22 mouse cellular contexts compared by ENCODE assay signal in genomic region chr6:35816657-35817056, GRCm38 (mm10).
A peak's percentile ranks its signal among the peaks of the same experiment; 100 is the strongest.
DNase-seq lines count a peak whose midpoint lies in the region; ATAC-seq and TF ChIP-seq lines count a peak whose summit lies in the region.
"Had no signal": no experiment of that assay in that cellular context is flagged by ENCODE, and none has a peak within 500 bp of the region (broad histone marks: within the 10 kb centered on the region; RNA-seq: fewer than 3 reads in every experiment).

No protein-coding gene starts in this region.

- 84% methylated on average over 16 of the region's 16 CpGs for WGBS in neural tube, embryonic 13.5 days
- WGBS in neural tube, embryonic 15.5 days, result 78% methylated on average over 16 of the region's 16 CpGs
- 70% methylated on average over 16 of the region's 16 CpGs for WGBS in hindbrain, embryonic 15.5 days

- H3K4me2 ChIP-seq in neural tube, embryonic 13.5 days, result no peak overlapping the region
- H3K4me2 ChIP-seq in neural tube, embryonic 15.5 days, result no peak overlapping the region
- no peak overlapping the region for H3K4me2 ChIP-seq in hindbrain, embryonic 15.5 days
- H3K4me2 ChIP-seq: liver, embryonic 13.5 days; neural tube, embryonic 12.5 days had no signal

- DNase-seq in ES-E14 (ENCODE audit: low read depth, low spot score), result peak; percentile 4
- no peak for DNase-seq in gastrocnemius, postnatal 25 days
- no peak for DNase-seq in heart, adult 11 months
- DNase-seq in cerebellum, postnatal 25 days, result no peak
- DNase-seq: B cell, adult 2 months; cerebellum, adult 11-12 months; cerebellum, postnatal 10 days; forebrain, postnatal 0 days; gastrocnemius, postnatal 36 days; kidney, adult 18-20 months; layer of hippocampus, adult 9-11 months; liver, embryonic 13.5 days; lung, adult 2 months had no signal

- H3K36me3 ChIP-seq in neural tube, embryonic 13.5 days, result no peaks in the 10 kb centered on the region
- H3K36me3 ChIP-seq in neural tube, embryonic 15.5 days, result no peaks in the 10 kb centered on the region
- no peaks in the 10 kb centered on the region for H3K36me3 ChIP-seq in ES-E14 (ENCODE audit: control insufficient read depth, insufficient read depth, low read length, poor library complexity, severe bottlenecking)
- H3K36me3 ChIP-seq in hindbrain, embryonic 15.5 days, result no peaks in the 10 kb centered on the region
- H3K36me3 ChIP-seq: forebrain, embryonic 10.5 days; liver, embryonic 13.5 days; neural tube, embryonic 12.5 days had no signal

- peak overlapping the region; percentile 33 for H3K27ac ChIP-seq in neural tube, embryonic 13.5 days (replicated peaks)
- H3K27ac ChIP-seq in neural tube, embryonic 15.5 days (replicated peaks), result no peak overlapping the region
- H3K27ac ChIP-seq in ES-E14 (ENCODE audit: insufficient read depth, low read depth, low read length, poor library complexity, severe bottlenecking), result no peak overlapping the region
- peak overlapping the region; percentile 34 for H3K27ac ChIP-seq in hindbrain, embryonic 15.5 days (replicated peaks)
- H3K27ac ChIP-seq: forebrain, embryonic 10.5 days; liver, embryonic 13.5 days; neural tube, embryonic 12.5 days; stomach, postnatal 0 days had no signal

- no peaks in the 10 kb centered on the region for H3K27me3 ChIP-seq in neural tube, embryonic 13.5 days
- H3K27me3 ChIP-seq in neural tube, embryonic 15.5 days (replicated peaks), result no peaks in the 10 kb centered on the region
- no peaks in the 10 kb centered on the region for H3K27me3 ChIP-seq in hindbrain, embryonic 15.5 days
- H3K27me3 ChIP-seq: CH12.LX; liver, embryonic 13.5 days; megakaryocyte, embryonic 14.5 days; neural tube, embryonic 12.5 days had no signal

- no peak overlapping the region for H3K4me3 ChIP-seq in neural tube, embryonic 13.5 days
- H3K4me3 ChIP-seq in neural tube, embryonic 15.5 days (replicated peaks), result no peak overlapping the region
- H3K4me3 ChIP-seq in ES-E14 (ENCODE audit: insufficient read depth in 1 of 2, low read depth in 1 of 2, low read length in 2 of 2, poor library complexity in 1 of 2, severe bottlenecking in 1 of 2), result peak overlapping the region; percentile 23 to 45; a peak in 3 of 4 replicates
- no peak overlapping the region for H3K4me3 ChIP-seq in hindbrain, embryonic 15.5 days
- H3K4me3 ChIP-seq: forebrain, embryonic 10.5 days; liver, embryonic 13.5 days; megakaryocyte, embryonic 14.5 days; neural tube, embryonic 12.5 days had no signal

- no peak overlapping the region for H3K9ac ChIP-seq in neural tube, embryonic 13.5 days
- no peak overlapping the region for H3K9ac ChIP-seq in neural tube, embryonic 15.5 days (replicated peaks)
- H3K9ac ChIP-seq in ES-E14 (ENCODE audit: insufficient read depth, low read depth, low read length, poor library complexity, severe bottlenecking), result no peak overlapping the region
- H3K9ac ChIP-seq in hindbrain, embryonic 15.5 days, result no peak overlapping the region
- H3K9ac ChIP-seq: forebrain, postnatal 0 days; liver, embryonic 13.5 days; neural tube, embryonic 12.5 days had no signal

- ATAC-seq in neural tube, embryonic 13.5 days (ENCODE audit: low read depth), result no peak; the same call in 1 of the 2 replicates
- no peak for ATAC-seq in neural tube, embryonic 15.5 days (ENCODE audit: low FRiP score)
- 0 out of 2 replicates have a peak, but pooled peaks have one; percentile 27 for ATAC-seq in hindbrain, embryonic 15.5 days (ENCODE audit: low FRiP score, low read depth)
- ATAC-seq: forebrain, postnatal 0 days; inflammation-experienced regulatory T-cells, adult 6 months had no signal

- in situ Hi-C loops in ES-E14 (cut with MboI; ENCODE audit: low sequenced_read_pairs in 2 of 2, unreplicated experiment in 2 of 2), result no loop called here

- H3K4me1 ChIP-seq in neural tube, embryonic 13.5 days (replicated peaks), result no peaks in the 10 kb centered on the region
- H3K4me1 ChIP-seq in neural tube, embryonic 15.5 days, result no peaks in the 10 kb centered on the region
- peaks cover 0 to 14% of the 10 kb centered on the region in 2 experiments; a peak in 2 of 4 replicates for H3K4me1 ChIP-seq in ES-E14 (ENCODE audit: control insufficient read depth in 2 of 2, insufficient read depth in 2 of 2, low read length in 2 of 2, poor library complexity in 1 of 2)
- no peaks in the 10 kb centered on the region for H3K4me1 ChIP-seq in hindbrain, embryonic 15.5 days (replicated peaks)
- H3K4me1 ChIP-seq: forebrain, embryonic 10.5 days; liver, embryonic 13.5 days; megakaryocyte, embryonic 14.5 days; neural tube, embryonic 12.5 days had no signal

- no peaks in the 10 kb centered on the region for H3K9me3 ChIP-seq in neural tube, embryonic 13.5 days
- H3K9me3 ChIP-seq in neural tube, embryonic 15.5 days (replicated peaks), result no peaks in the 10 kb centered on the region
- H3K9me3 ChIP-seq in ES-E14 (ENCODE audit: control insufficient read depth, insufficient read depth, low read depth, low read length), result no peaks in the 10 kb centered on the region
- no peaks in the 10 kb centered on the region for H3K9me3 ChIP-seq in hindbrain, embryonic 15.5 days
- H3K9me3 ChIP-seq: forebrain, embryonic 10.5 days; liver, embryonic 13.5 days; megakaryocyte, embryonic 14.5 days; neural tube, embryonic 12.5 days had no signal

TF ChIP-seq in ES-E14, 5 proteins besides CTCF, POLR2A, EP300 and RAD21:
- TF ChIP-seq MAFK (IDR thresholded peaks at IDR 0.05; ENCODE audit: insufficient read depth, low read depth, low read length) (no peak), ZC3H11A (IDR thresholded peaks at IDR 0.05; ENCODE audit: borderline replicate concordance, low read depth, low read length) (no peak), HCFC1 (IDR thresholded peaks at IDR 0.05; ENCODE audit: borderline replicate concordance, insufficient read depth, low read length) (no peak), CHD2 (IDR thresholded peaks at IDR 0.05; ENCODE audit: low read depth, low read length) (no peak), ZNF384 (IDR thresholded peaks at IDR 0.05; ENCODE audit: low read depth, low read length) (no peak)

Comparison
In these comparisons a context has a peak if more than half of its experiments do, and no peak if none do; other contexts are left out.
1. H3K27ac ChIP-seq: peak in neural tube, embryonic 13.5 days (single experiment) and hindbrain, embryonic 15.5 days (single experiment); none in neural tube, embryonic 15.5 days (single experiment) and ES-E14 (single experiment).
2. H3K4me3 ChIP-seq: peak in ES-E14 (2 of 2); none in neural tube, embryonic 13.5 days (single experiment), neural tube, embryonic 15.5 days (single experiment) and hindbrain, embryonic 15.5 days (single experiment).